Mouse (Mus musculus) kidney, postnatal 0 days (tissue): ENCODE data around the gene Usp20. TPM values are rescaled to one million over a fixed set of nuclear protein-coding genes. Genes with fewer than 3 reads are reported as not detected.

Experiments used
- ATAC-seq: fragments of 200-750 bp; cut with Nextera tagmentation; replicated peaks from 2 replicates; pipeline ENCODE4 v1.8.0; 2017; ENCODE audit warnings: low read depth, moderate number of reproducible peaks, moderate TSS enrichment, moderate library complexity; ENCODE audit not compliant: low FRiP score
- DNase-seq: peaks from one replicate; pipeline ENCODE4 v3.0.0-alpha.2; 2016; ENCODE audit warnings: low spot score
- H3K27ac ChIP-seq: fragments of 300-500 bp; sonication (generic); 2 replicates; pipeline ENCODE4 v1.5.1; 2014; ENCODE audit warnings: mild to moderate bottlenecking
- H3K27me3 ChIP-seq: fragments of 300-500 bp; sonication (generic); 2 replicates; pipeline ENCODE4 v1.6.1; 2014; ENCODE audit warnings: low read length, mixed read lengths; ENCODE audit not compliant: insufficient read depth
- H3K36me3 ChIP-seq: fragments of 300-500 bp; sonication (generic); 2 replicates; pipeline ENCODE4 v1.6.1; 2014; ENCODE audit warnings: low read length, mixed read lengths; ENCODE audit not compliant: insufficient read depth
- H3K4me1 ChIP-seq: fragments of 300-500 bp; sonication (generic); replicated peaks from 2 replicates; pipeline ENCODE4 v1.6.1; 2014; ENCODE audit warnings: antibody characterized with exemption, low read length, mixed read lengths; ENCODE audit not compliant: insufficient read depth
- H3K4me2 ChIP-seq: fragments of 300-500 bp; sonication (generic); 2 replicates; pipeline ENCODE4 v1.6.1; 2014; ENCODE audit warnings: mild to moderate bottlenecking, low read length, moderate library complexity, mixed read lengths
- H3K4me3 ChIP-seq: fragments of 300-500 bp; sonication (generic); replicated peaks from 2 replicates; pipeline ENCODE4 v1.5.1; 2014; ENCODE audit warnings: low read depth, low read length
- H3K9ac ChIP-seq: fragments of 300-500 bp; sonication (generic); 2 replicates; pipeline ENCODE4 v1.6.1; 2014; ENCODE audit warnings: low read depth, low read length
- H3K9me3 ChIP-seq: fragments of 300-500 bp; sonication (generic); replicated peaks from 2 replicates; pipeline ENCODE4 v1.6.1; 2016; ENCODE audit warnings: low read length, inconsistent platforms, mixed read lengths
- CTCF ChIP-seq: IDR thresholded peaks from 2 replicates; pipeline ENCODE4 v1.5.1; 2016; ENCODE audit warnings: antibody characterized with exemption, low read depth, mild to moderate bottlenecking, moderate library complexity
- WGBS: fragments of 180-500 bp; shearing (Covaris S2); extraction: QIAGEN DNeasy Blood & Tissue Kit; methylation state at CpG from one replicate; pipeline ENCODE4 v1.1.7; 2014; 5-methylcytosine and 5-hydroxymethylcytosine counted together
- polyA plus RNA-seq: library from polyadenylated mRNA; unstranded; fragments of >200 nt; fragmentation: Nextera tagmentation; extraction: Ambion mirVana; gene quantifications from 2 replicates; pipeline ENCODE4 v1.2.1, GENCODE M21; 2015

Gene Usp20
- polyA plus RNA-seq, 1 experiment from 2014 or later: 12.9 TPM

- DNase-seq (no peak), ATAC-seq (no peak)
- Histone ChIP-seq H3K4me2 (no peak overlapping the region), H3K27ac (no peak overlapping the region), H3K9ac (no peak overlapping the region), H3K4me1 (no peaks in the 10 kb centered on the region), H3K36me3 (peaks cover 14% of the 10 kb centered on the region; the same call in 1 of the 2 replicates), H3K4me3 (no peak overlapping the region), H3K9me3 (no peaks in the 10 kb centered on the region), H3K27me3 (no peaks in the 10 kb centered on the region)
- no peak for TF ChIP-seq CTCF
- 65% methylated on average over 14 of the region's 14 CpGs for WGBS
Observed at GRCm38 (mm10) chr2:31013371-31014120, 31.5 kb downstream of the Usp20 start.

- 94% methylated on average over 18 of the region's 18 CpGs for WGBS
- no peak for DNase-seq
- H3K9ac ChIP-seq: no peak overlapping the region
Observed at GRCm38 (mm10) chr2:31017625-31018317, 35.7 kb downstream of the Usp20 start.

GRCm38 (mm10) chr2:31018519-31018918 is 36.4 kb downstream of the Usp20 start:
- H3K27me3 ChIP-seq: no peaks in the 10 kb centered on the region
- H3K4me2 ChIP-seq: no peak overlapping the region
- DNase-seq (no peak), ATAC-seq (no peak)
- 89% methylated on average over 8 of the region's 8 CpGs for WGBS
- no peaks in the 10 kb centered on the region for H3K4me1 ChIP-seq
- no peak for TF ChIP-seq CTCF
- H3K27ac ChIP-seq: no peak overlapping the region
- H3K36me3 ChIP-seq: peaks cover 33% of the 10 kb centered on the region; the same call in 1 of the 2 replicates
- no peak overlapping the region for H3K4me3 ChIP-seq
- H3K9me3 ChIP-seq: no peaks in the 10 kb centered on the region
- no peak overlapping the region for H3K9ac ChIP-seq

More at GRCm38 (mm10) chr2:31017625-31018317, 35.7 kb downstream of the Usp20 start:
- Histone ChIP-seq H3K36me3 (peaks cover 33% of the 10 kb centered on the region; the same call in 1 of the 2 replicates), H3K4me1 (no peaks in the 10 kb centered on the region), H3K27me3 (no peaks in the 10 kb centered on the region), H3K9me3 (no peaks in the 10 kb centered on the region), H3K4me2 (no peak overlapping the region), H3K4me3 (no peak overlapping the region), H3K27ac (no peak overlapping the region)
- TF ChIP-seq CTCF: no peak
- ATAC-seq: no peak

GRCm38 (mm10) chr2:31019011-31019410 is 36.9 kb downstream of the Usp20 start:
- H3K4me3 ChIP-seq: no peak overlapping the region
- no peak for ATAC-seq
- H3K4me2 ChIP-seq: no peak overlapping the region
- H3K9ac ChIP-seq: no peak overlapping the region
- no peak for DNase-seq
- TF ChIP-seq CTCF: no peak
- H3K9me3 ChIP-seq: no peaks in the 10 kb centered on the region
- no peak overlapping the region for H3K27ac ChIP-seq
- WGBS: 88% methylated on average over 8 of the region's 8 CpGs
- no peaks in the 10 kb centered on the region for H3K27me3 ChIP-seq
- H3K4me1 ChIP-seq: no peaks in the 10 kb centered on the region
- peaks cover 33% of the 10 kb centered on the region; the same call in 1 of the 2 replicates for H3K36me3 ChIP-seq

GRCm38 (mm10) chr2:31020202-31020601 is 38.1 kb downstream of the Usp20 start:
- Histone ChIP-seq H3K27ac (no peak overlapping the region), H3K4me3 (no peak overlapping the region), H3K4me1 (no peaks in the 10 kb centered on the region), H3K4me2 (no peak overlapping the region), H3K9me3 (no peaks in the 10 kb centered on the region), H3K9ac (no peak overlapping the region), H3K27me3 (no peaks in the 10 kb centered on the region), H3K36me3 (peaks cover 33% of the 10 kb centered on the region; the same call in 1 of the 2 replicates)
- DNase-seq: no peak
- no peak for TF ChIP-seq CTCF
- ATAC-seq: no peak
- 88% methylated on average over 2 of the region's 2 CpGs for WGBS

- Histone ChIP-seq H3K9me3 (no peaks in the 10 kb centered on the region), H3K4me3 (no peak overlapping the region), H3K36me3 (peaks cover 24% of the 10 kb centered on the region; the same call in 1 of the 2 replicates), H3K4me1 (no peaks in the 10 kb centered on the region; the same call in none of the 2 replicates), H3K27me3 (no peaks in the 10 kb centered on the region), H3K4me2 (no peak overlapping the region), H3K9ac (no peak overlapping the region), H3K27ac (no peak overlapping the region)
- no peak for TF ChIP-seq CTCF
- ATAC-seq: no peak
- DNase-seq: no peak
- 79% methylated on average over 5 of the region's 5 CpGs for WGBS
Observed at GRCm38 (mm10) chr2:31023940-31024339, 41.9 kb downstream of the Usp20 start.
